Mouse (Mus musculus): ENCODE measurements around the gene Nid1.
"Not testable (repeated sequence)": the region's sequence is repeated elsewhere in the genome, so short reads cannot be mapped to it uniquely, and the experiment has no call there.

Nid1 gene

DNA sequence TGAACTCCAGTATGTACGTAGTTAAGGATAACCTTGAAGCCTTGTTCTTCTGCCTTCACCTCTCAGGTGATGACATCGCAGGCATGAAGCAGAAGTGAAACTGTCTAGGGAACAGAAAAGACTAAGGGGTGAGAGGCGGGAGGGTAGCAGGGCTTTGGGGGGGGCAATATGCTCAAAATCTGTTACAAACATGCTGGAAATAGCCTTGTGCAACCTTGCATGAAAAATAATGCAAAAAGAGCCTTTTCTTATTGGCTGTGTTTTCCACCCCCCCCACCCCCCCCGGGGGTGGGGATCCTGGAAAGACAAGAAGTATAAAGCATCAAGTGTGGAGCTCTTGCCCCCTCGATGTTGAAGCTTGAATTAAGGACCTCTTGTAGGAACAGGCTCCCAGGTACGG lies 16.0 kb downstream of the Nid1 start:
- in situ Hi-C loops (cut with MboI; ENCODE audit: low sequenced_read_pairs) = not testable (repeated sequence)

DNA sequence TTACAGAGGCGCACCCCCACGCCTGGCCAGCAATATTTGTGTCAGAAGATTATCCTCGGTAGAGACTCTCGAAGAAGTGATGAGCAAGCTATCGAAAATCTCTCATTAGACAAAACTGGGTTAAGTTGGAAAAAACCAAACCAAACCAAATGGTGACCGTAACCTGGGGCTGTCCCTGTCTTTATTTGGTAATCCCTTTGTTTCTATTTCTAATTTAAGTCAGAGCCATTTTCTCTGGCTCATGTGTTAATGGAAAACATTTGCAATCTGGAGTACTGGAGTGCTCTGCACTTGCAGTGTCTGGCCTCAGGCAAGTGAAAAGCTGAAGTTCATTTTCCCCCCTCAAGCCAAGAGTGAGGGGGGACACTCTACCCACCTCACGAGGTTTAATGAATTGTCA lies 16.9 kb downstream of the Nid1 start:
- in situ Hi-C loops (cut with MboI; ENCODE audit: low sequenced_read_pairs) = not testable (repeated sequence)

DNA sequence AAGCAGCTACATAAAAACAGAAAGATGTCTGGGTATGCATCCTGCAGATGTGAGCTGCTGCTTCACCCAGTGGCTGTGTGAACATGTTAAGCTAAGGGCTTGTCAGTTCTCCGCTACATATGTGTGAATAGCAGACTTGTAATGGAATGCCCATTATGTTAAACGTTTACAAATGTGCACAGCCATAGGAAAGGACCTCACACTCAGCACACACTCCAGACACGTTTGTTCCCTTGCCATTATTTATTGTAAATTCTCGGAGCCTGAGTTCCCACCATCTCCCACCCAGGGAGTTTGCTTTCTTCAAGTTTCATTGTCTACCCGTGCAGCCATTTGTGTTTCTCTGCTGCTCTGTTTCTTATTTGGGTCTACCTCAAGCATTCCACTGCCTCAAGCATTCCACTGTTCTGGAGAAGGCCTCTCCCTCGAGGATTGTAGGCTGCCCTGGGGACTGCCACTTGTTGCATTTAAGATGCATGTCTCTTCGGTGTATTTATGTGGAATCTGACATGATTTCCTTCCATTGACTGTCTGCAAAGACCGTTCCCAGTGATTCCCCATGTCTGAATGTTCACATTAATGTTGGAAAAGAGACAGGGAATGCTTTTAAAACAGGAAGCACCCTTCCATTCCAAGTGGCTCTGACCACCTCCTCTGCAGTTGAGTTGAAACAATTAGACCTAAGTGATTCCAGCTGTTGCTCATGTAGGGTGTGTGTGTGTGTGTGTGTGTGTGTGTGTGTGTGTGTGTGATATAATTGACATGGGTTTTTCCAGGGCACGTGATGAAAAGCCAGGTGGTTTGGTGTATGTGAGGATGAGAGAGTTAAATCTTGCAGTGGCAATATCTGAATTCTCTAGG lies 18.5 kb downstream of the Nid1 start:
- in situ Hi-C loops (cut with MboI; ENCODE audit: low sequenced_read_pairs) = not testable (repeated sequence)

DNA sequence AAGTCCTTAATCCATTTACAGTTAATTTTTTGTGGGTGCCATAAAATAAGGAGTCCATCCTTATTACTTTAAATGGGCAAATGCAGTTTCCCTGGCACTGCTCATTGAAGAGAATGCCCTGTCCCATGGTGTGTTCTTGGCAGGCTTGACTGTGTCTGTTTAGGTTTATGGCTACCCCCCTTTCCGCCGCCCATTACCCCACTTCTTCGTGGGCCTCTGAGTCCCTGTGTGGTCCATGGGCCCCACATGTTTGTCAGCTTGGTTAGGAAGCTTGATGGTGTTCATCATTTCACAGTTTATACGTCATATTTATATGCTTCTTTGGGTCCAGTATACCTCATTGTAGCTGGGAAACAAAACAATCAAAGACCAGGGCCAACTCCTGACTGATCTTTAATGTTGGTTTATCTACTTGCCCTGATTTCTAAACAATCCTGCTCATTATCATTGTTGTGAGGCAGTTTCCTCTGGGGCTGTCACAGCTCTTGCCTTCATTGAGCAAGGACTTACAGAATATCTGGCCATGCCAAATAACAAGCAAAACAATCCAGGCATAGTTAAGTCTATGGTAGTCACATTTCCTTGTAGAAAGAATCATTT lies 20.9 kb downstream of the Nid1 start:
- in situ Hi-C loops (cut with MboI; ENCODE audit: low sequenced_read_pairs) = no loop called here

DNA sequence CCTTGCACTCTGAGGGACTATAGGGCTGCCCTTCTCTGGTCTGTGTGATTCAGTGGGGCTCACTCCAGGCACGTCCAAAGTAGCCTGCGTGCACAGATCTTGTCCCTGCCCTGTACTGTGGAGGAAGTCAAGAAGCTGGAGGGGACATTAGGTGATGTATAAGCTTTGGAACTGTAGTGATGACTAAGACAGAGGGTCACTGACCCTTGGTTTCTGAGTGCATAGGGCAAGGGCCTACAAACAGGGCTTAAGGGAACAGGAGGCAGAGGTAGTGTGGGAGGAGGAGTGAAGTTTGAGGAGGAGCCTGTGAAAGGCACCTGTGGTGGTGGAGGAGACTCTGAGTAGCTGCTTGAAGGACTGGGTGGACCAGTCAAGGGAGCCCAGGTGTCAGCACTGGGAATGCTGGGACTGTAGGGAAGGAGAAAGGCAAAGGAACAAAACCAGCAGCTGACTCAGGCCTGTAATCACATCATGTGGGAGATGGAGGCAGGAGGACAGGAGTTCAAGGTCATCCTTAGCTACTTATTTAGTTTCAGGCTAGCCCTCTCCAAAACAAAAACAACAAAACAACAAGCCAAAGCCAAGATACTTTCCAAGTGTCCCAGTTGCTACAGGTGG lies 23.3 kb downstream of the Nid1 start:
- in situ Hi-C loops (cut with MboI; ENCODE audit: low sequenced_read_pairs) = no loop called here

DNA sequence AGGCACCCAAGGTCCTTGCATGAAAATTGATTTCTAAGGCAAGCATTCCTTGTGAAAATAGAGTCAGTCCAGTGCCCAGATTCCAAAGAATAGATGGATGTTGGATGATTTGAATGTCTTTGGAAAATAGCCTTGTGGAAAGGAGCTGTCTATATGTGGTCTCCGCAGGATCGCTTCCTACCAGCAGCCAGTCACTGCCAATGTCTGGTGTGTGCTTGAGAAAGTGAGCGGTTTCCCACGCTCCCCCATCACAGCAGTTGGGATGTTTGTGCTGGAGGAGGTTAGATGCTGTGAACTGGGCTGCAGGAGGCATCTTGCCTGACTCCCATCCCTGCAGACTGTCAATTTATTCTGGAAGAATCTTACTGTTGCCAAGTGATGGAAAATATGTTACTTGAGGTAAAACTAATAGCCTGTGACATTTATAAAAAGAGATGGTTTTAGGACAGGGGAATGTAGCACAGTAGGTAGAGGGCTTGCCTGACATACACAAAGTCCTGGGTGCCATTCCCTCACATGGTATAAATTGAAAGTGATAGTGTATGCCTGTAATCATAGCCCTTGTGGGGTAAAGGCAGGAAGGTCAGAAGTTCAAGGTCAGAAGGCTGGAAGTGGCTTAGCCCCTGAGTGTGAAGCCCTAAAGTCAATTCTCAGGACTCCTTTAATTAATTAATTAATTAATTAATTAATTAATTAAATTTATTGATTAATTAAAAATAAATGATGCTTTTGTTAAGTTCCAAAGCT lies 24.3 kb downstream of the Nid1 start:
- in situ Hi-C loops (cut with MboI; ENCODE audit: low sequenced_read_pairs) = no loop called here

DNA sequence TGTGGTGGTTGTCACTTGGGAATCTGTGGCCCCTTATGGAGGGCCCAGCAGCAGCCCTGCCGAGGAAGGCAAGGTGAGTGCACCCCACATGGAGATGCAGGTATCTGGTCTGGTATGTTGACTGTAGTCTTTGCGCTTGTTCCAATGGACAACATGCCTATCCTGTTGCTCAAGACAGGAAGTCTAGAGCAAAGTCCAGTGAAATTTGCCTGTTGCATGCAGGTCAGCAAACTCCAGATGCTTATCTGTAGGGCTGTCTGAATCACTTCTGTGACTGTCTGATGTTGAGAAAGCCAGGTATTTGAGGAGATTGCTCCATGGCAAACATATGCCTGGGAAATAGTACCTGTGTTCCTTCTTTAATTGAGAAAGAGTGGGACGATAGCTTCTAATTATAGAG lies 26.6 kb downstream of the Nid1 start:
- in situ Hi-C loops (cut with MboI; ENCODE audit: low sequenced_read_pairs) = no loop called here

DNA sequence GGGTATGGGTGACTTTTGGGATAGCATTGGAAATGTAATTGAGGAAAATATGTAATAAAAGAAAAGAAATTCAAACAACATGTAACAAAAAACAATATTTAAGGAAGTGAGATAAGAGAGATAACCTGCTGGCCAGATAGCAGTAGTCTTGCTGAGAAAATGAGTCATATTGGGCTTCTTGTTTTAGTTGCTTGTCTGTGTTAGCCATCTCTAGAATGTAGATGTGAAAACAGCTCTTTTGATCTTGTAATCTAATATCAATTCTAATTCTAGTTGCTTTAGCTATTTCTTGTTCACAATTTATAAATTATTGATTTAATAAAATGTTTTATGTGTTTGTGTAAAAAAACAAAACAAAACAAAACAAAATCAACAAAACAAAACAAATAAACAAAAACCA lies 29.9 kb downstream of the Nid1 start:
- in situ Hi-C loops (cut with MboI; ENCODE audit: low sequenced_read_pairs) = not testable (repeated sequence)

DNA sequence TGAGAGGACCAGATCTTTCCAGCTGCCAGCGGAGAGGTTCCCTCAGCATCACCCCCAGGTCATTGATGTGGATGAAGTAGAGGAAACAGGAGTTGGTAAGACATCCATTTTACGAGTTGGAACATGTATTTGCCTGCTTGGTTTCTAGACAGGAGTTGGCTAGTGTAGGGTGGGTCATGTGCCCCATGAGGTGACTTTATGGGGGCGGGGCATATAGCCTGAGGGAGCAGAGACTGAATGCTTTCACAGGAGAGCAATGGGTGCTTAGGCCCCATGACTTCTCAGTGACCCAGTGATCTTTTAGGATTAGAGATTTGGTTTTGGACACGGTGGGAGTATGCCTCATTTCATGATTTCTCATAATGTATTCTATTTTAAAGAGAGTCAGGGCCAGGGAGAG lies 31.2 kb downstream of the Nid1 start:
- in situ Hi-C loops (cut with MboI; ENCODE audit: low sequenced_read_pairs) = no loop called here

DNA sequence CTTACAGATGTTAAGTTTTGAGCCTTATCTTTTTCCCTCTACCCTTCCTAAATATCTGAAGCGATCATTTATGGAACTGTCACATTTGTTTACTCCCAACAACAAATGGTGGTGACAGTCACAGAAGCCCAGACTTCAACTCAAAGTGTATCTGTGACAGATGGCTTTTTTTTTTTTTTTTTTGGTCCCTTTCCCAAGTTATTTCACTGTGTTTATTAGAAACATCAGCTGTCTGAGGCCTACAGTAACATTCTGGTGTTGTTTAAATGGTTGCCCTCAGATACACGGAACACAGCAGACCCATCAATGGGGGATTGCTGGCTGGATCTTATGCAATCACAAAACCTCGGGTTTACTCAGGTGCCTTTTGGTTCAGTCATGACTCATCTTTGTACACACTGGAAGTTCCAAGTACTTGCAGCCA lies 34.0 kb downstream of the Nid1 start:
- in situ Hi-C loops (cut with MboI; ENCODE audit: low sequenced_read_pairs) = no loop called here

DNA sequence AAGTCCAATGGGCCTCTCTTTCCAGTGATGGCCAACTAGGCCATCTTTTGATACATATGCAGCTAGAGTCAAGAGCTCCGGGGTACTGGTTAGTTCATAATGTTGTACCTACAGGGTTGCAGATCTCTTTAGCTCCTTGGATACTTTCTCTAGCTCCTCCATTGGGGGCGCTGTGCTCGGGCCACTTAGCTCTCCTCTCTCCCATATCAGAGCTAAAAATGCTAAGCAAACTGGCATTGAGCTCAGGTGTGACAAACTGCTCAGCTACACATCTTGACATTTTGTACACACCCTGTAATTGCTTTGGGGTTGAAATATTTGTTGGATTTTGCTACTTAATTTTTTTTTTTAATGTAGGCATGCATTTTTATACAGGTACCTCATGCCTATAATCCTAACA lies 37.1 kb downstream of the Nid1 start:
- in situ Hi-C loops (cut with MboI; ENCODE audit: low sequenced_read_pairs) = not testable (repeated sequence)

DNA sequence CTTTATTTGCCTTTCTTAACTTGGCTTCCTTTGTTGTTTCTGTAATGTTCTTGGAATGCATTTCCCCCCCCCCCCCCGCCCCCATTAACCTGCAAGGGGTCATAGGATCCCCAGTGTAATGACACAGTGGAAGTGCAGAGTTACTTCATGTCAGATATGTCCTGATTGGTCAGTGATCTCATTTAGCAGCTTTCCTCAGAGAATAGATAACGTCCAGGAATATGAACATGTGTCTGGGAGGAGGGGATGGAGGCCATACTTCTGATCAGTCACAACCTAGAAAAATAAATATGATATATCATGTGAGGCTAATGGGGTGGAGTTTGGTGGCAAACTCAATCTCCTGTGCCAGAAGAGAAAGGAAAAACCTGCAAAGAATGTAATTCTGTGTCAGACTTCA lies 37.6 kb downstream of the Nid1 start:
- in situ Hi-C loops (cut with MboI; ENCODE audit: low sequenced_read_pairs) = no loop called here

DNA sequence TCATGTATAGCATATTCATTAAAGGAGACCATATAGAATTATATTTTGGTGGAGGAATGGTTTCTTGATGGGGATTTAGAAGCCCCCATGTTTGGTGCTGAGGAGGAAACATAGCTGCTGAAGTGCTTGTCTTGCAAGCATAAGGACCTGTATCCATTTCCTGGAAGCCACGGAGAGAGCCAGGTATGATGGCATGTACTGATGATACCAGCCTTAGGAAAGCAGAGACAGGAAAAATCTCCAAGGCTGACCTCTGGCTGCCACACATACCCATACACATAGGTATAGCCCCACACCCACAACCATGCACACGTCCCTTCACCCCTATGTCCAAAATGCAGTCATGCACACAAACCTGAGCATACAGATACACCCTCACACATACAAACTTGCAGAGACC lies 39.2 kb downstream of the Nid1 start:
- in situ Hi-C loops (cut with MboI; ENCODE audit: low sequenced_read_pairs) = no loop called here

DNA sequence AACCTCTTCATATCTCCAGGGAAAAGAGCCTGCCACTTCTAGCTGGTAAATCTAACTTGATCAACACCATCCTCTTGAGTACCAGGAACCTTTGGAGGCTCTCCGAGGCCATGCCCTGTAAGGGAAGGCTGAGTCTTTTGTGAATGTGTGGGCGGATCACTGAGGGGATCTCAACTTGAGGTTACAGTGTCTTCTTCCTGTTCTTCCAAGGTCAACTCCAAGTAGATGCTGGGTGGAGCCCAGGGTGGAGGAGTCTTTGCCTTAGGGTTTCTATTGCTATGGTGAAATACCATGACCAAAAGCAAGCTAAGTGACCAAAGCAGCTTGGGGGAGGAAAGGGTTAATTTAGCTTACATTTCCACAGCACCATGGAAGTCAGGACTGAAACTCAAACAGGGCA lies 39.7 kb downstream of the Nid1 start:
- in situ Hi-C loops (cut with MboI; ENCODE audit: low sequenced_read_pairs) = no loop called here

DNA sequence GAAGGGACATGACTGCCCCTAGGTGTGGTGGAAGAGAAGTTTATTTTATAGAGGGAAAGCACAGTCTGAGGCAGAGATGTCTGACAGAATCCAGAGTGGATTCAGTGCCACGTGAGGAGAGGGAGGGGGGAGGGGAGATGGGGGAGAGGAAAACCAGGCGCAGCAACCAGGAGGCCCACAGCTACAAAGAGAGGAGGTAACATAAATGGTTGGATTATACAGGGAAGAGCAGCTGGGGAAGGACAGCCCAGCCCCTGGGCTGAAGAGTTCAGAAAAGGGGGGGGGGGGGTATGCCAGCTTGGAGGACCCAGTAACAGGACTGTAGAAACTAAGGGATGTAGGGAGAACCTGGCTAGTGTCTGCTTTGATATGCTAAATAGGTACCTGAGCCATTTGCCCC lies 42.6 kb downstream of the Nid1 start:
- in situ Hi-C loops (cut with MboI; ENCODE audit: low sequenced_read_pairs) = no loop called here

DNA sequence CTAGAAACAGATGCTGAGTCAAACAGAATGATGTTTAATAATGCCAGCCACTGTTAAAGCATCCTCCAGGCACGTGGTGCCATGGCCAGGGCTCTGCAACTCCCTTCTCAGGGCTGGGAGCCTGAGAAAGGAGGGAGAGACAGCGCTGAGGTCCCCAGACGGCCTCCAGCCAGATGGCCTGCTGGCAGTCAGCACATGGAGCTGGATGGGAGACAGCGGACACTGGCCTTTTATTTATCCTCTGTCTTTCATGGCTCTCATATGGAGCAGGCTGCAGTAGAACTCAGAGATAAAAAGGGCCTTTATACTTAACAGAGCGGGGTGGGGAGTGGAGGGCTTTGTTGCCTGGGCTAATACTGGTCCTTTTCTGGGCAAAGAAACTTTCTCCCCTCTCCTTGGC lies 43.7 kb downstream of the Nid1 start:
- in situ Hi-C loops (cut with MboI; ENCODE audit: low sequenced_read_pairs) = no loop called here

DNA sequence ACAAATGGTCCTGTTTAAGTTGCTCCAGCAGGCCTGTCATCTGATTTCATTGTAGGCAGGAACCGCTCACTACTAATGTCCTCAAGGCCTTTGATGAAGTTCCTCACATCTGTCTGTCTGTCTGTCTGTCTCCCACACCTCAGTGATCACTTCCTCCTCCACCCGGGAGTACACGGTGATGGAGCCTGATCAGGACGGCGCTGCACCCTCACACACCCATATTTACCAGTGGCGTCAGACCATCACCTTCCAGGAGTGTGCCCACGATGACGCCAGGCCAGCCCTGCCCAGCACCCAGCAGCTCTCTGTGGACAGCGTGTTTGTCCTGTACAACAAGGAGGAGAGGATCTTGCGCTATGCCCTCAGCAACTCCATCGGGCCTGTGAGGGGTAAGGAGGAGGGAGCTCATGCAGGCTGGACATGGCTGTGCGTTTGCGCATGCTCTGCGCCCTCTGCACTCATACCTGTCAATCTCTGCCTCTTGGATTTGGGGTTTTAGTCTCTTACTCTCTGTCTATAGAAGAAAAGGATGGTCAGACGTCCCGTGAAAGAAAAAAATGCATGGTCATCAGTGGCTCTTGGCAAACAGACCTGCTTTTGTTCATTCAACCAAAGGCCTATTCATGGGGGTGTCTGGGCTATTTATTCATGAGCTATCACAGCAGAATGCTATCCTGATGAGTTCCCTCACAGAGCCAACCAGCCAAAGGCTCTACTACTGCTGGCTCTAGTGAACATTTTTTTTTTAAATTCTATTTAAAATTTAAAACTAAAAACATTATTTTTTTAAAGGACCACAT lies 44.7 kb downstream of the Nid1 start:
- in situ Hi-C loops (cut with MboI; ENCODE audit: low sequenced_read_pairs) = no loop called here

DNA sequence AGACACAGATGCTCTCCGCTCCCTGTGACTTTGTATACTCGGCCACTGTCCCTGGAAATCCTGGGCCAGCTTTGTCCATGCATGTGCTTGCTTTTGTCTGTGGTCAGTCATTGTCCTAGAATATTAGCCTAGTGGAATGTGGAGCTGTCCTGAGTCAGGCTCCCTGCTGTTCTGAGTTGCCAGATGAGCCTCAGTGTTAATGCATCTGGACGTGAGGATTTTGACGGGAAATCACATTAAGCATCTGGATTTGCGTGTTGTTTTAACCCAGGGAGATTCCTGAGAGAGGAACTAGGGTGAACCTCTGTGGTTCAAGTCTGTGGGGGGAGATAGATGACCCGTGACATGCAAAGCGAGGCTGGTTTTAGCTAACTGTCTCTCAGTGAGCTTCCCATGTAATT lies 47.0 kb downstream of the Nid1 start:
- in situ Hi-C loops (cut with MboI; ENCODE audit: low sequenced_read_pairs) = no loop called here

DNA sequence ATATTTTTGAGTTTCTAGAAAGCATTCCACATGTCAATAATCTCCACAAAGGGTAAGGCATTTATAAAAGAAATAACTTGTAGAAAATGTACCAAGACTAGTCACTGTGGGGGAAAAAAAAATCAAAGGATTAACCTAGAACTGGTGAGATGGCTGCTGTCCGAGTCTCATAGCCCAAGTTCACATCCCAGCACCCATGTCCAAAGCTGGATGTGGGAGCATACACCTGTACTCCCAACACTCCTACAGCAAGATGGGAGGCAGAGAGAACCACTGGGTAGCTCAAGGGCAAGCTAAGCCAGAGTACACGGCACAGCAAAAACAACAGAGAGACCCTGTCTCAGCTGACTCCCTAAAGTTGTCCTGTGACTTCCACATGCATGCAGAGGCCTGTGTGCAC lies 47.5 kb downstream of the Nid1 start:
- in situ Hi-C loops (cut with MboI; ENCODE audit: low sequenced_read_pairs) = no loop called here

DNA sequence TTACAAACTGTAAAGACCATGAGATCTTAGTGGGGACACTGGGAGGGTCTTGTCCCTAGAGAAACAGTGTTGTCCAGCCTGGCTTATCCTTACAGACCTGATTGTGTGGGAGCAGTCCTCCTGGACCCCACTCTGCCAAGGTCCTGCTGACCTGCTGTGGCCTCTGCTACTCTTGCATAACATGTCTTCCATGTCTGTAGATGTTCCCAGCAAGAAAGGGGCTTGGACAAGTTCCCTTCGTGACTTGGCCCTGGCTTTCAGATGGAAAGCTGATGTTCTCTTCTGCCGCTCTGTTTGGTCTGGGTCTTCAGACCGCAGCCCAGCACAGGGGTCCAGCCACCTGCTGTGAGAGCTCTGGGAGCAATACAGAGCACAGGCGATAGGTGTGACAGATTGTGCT lies 48.3 kb downstream of the Nid1 start:
- in situ Hi-C loops (cut with MboI; ENCODE audit: low sequenced_read_pairs) = no loop called here

DNA sequence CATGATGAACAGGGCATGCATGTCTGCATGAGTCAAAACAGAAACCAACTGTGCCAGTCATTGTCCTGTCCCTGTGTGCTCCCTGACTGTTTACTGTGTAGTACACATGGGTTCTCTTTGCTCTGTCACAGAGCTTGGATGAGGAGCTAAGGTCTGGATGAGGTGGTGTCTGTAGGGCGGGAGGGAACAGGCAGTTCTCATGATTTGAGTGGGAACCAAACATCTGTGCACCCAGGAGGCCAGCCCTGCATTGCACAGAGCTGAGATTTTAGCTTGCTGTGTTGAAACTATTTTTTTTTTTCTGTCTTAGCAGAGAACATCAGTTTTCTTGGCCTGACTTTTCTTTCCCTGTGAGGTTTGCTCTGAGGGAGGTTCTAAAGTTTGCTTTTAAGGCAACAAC lies 50.5 kb downstream of the Nid1 start:
- in situ Hi-C loops (cut with MboI; ENCODE audit: low sequenced_read_pairs) = no loop called here

All from CH12F3 (cell line).